Comparison of ENCODE assay signal across 22 mouse cellular contexts in the genomic region with DNA sequence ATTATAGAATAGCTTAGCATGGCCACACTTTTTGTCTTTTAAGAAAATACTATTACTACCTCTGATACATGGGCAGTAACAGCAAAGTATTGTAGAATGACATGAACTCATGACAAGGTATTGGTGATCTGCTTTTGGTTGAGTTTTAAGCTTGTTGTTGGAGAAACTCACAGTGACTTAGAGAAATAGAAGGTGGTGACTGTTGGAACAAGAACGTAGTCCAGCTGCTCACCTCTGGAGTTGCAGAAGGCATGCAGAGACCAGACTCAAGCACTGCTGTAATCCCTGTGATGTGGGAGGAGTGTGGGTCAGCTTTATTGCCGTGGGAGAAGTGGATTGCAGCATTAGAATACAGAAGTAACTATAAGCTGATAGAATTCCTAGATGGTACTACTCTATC.
"Had no signal": no experiment of that assay in that cellular context is flagged by ENCODE, and none has a peak within 500 bp of the region (broad histone marks: within the 10 kb centered on the region; RNA-seq: fewer than 3 reads in every experiment).

No protein-coding gene starts in this region.

- H3K9ac ChIP-seq: liver, postnatal 0 days; lung, embryonic 15.5 days; midbrain, embryonic 12.5 days; neural tube, embryonic 13.5 days; neural tube, embryonic 15.5 days had no signal

- DNase-seq: liver, postnatal 0 days; lung, adult 2 months; lung, postnatal 14 days; lung, postnatal 36 days; midbrain, embryonic 14.5 days; retina, postnatal 1 day; right cerebral cortex, adult 18-20 months; right cerebral cortex, postnatal 25 days; right cerebral cortex, postnatal 4 days; spleen, adult 18-20 months; thymus, adult 18-20 months; thymus, postnatal 14 days; thymus, postnatal 36 days had no signal

- H3K4me3 ChIP-seq: lung, embryonic 15.5 days; midbrain, embryonic 10.5 days; midbrain, embryonic 12.5 days; myocyte; neural tube, embryonic 13.5 days; neural tube, embryonic 15.5 days had no signal

- H3K36me3 ChIP-seq: lung, embryonic 15.5 days; midbrain, embryonic 10.5 days; midbrain, embryonic 12.5 days; neural tube, embryonic 13.5 days; neural tube, embryonic 15.5 days had no signal

- H3K9me3 ChIP-seq: lung, embryonic 15.5 days; midbrain, embryonic 10.5 days; midbrain, embryonic 12.5 days; neural tube, embryonic 13.5 days; neural tube, embryonic 15.5 days had no signal

- H3K4me2 ChIP-seq: lung, embryonic 15.5 days; midbrain, embryonic 12.5 days; neural tube, embryonic 13.5 days; neural tube, embryonic 15.5 days had no signal

- H3K27ac ChIP-seq: lung, embryonic 15.5 days; macrophage; midbrain, embryonic 10.5 days; midbrain, embryonic 12.5 days; neural tube, embryonic 13.5 days; neural tube, embryonic 15.5 days had no signal

- H3K27me3 ChIP-seq: lung, embryonic 15.5 days; midbrain, embryonic 12.5 days; neural tube, embryonic 13.5 days; neural tube, embryonic 15.5 days had no signal

- ATAC-seq: liver, postnatal 0 days; lung, postnatal 0 days; midbrain, embryonic 16.5 days had no signal
